Mouse (Mus musculus) liver, adult 2 months (tissue): ENCODE data around the gene Vtcn1.

Experiments
- CTCF ChIP-seq: fragments of 200-500 bp; IDR thresholded peaks from 2 replicates; pipeline ENCODE4 v1.5.1; 2011; ENCODE audit warnings: low read depth, low read length, control low read depth
- POLR2A ChIP-seq: fragments of 200-500 bp; IDR thresholded peaks from 2 replicates; pipeline ENCODE4 v1.6.1; 2011; ENCODE audit warnings: low read length, control low read depth; ENCODE audit not compliant: insufficient read depth; ENCODE audit errors: extremely low read depth

DNA sequence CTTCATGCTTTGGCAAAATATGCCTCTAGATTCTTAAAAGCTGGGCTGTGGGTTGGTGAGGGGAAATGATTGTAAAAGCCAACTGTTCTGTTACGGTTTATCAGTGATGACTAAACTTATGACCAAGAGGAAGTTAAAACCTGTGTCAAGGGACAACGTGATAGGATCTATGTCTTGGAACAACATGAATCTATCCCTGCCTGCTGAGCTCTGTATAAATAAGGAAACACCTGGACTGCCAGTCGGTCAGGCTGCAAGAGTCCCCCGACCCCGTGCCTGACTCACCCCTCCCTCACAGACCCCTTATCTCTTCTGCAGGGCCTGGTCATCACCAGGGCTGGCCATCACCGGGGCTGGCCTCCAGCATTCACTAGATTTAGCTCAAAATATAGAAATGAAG, 80.9 kb downstream of the Vtcn1 start:
- TF ChIP-seq CTCF: no peak
- TF ChIP-seq POLR2A: no peak
